Mouse (Mus musculus): ENCODE measurements around the gene Mfsd6l.
A peak's percentile ranks its signal among the peaks of the same experiment; 100 is the strongest.

Mfsd6l gene

GRCm38 (mm10) chr11:68555918-68556584 is at the start of gene Mfsd6l:
Gene Mfsd6l, plus strand, starts transcription at chr11:68556186.
- DNase-seq = no peak

- DNase-seq = no peak
Observed at GRCm38 (mm10) chr11:68507246-68507645, 48.7 kb upstream of the Mfsd6l start.

- no peak for DNase-seq
Observed at GRCm38 (mm10) chr11:68508619-68509018, 47.4 kb upstream of the Mfsd6l start.

GRCm38 (mm10) chr11:68509194-68509593 is 46.8 kb upstream of the Mfsd6l start:
- no peak for DNase-seq

GRCm38 (mm10) chr11:68513969-68514368 is 42.0 kb upstream of the Mfsd6l start:
- DNase-seq = no peak

GRCm38 (mm10) chr11:68519362-68519761 is 36.6 kb upstream of the Mfsd6l start:
- DNase-seq = no peak

- DNase-seq = no peak
Observed at GRCm38 (mm10) chr11:68519815-68520214, 36.2 kb upstream of the Mfsd6l start.

- no peak for DNase-seq
Observed at GRCm38 (mm10) chr11:68520439-68520838, 35.5 kb upstream of the Mfsd6l start.

- DNase-seq = no peak
Observed at GRCm38 (mm10) chr11:68521352-68521751, 34.6 kb upstream of the Mfsd6l start.

GRCm38 (mm10) chr11:68526441-68526840 is 29.5 kb upstream of the Mfsd6l start:
- DNase-seq = no peak

- peak; percentile 60 for DNase-seq
Observed at GRCm38 (mm10) chr11:68531066-68531806, 24.8 kb upstream of the Mfsd6l start.

- DNase-seq = no peak
Observed at GRCm38 (mm10) chr11:68531941-68532535, 23.9 kb upstream of the Mfsd6l start.

- DNase-seq = no peak
Observed at GRCm38 (mm10) chr11:68532773-68533172, 23.2 kb upstream of the Mfsd6l start.

- no peak for DNase-seq
Observed at GRCm38 (mm10) chr11:68533971-68534475, 22.0 kb upstream of the Mfsd6l start.

GRCm38 (mm10) chr11:68536026-68536425 is 20.0 kb upstream of the Mfsd6l start:
- no peak for DNase-seq

- peak; percentile 68 for DNase-seq
Observed at GRCm38 (mm10) chr11:68536465-68536864, 19.5 kb upstream of the Mfsd6l start.

GRCm38 (mm10) chr11:68539621-68540020 is 16.4 kb upstream of the Mfsd6l start:
- no peak for DNase-seq

- peak; percentile 59 for DNase-seq
Observed at GRCm38 (mm10) chr11:68544554-68544953, 11.4 kb upstream of the Mfsd6l start.

- DNase-seq = no peak
Observed at GRCm38 (mm10) chr11:68545172-68545571, 10.8 kb upstream of the Mfsd6l start.

GRCm38 (mm10) chr11:68545682-68546222 is 10.2 kb upstream of the Mfsd6l start:
- no peak for DNase-seq

GRCm38 (mm10) chr11:68547484-68547883 is 8.5 kb upstream of the Mfsd6l start:
- no peak for DNase-seq

- DNase-seq = no peak
Observed at GRCm38 (mm10) chr11:68549597-68549996, 6.4 kb upstream of the Mfsd6l start.

- DNase-seq = no peak
Observed at GRCm38 (mm10) chr11:68550358-68550757, 5.6 kb upstream of the Mfsd6l start.
